Mouse (Mus musculus) erythroblast, embryonic 14.5 days (primary cell): ENCODE data around the gene H2-M10.2. TPM values are rescaled to one million over a fixed set of nuclear protein-coding genes. Genes with fewer than 3 reads are reported as not detected.
"Not testable (repeated sequence)": the region's sequence is repeated elsewhere in the genome, so short reads cannot be mapped to it uniquely, and the experiment has no call there.

Source experiments
- H3K27me3 ChIP-seq: 2 replicates; pipeline ENCODE4 v1.6.1; 2012; ENCODE audit warnings: inconsistent platforms; ENCODE audit not compliant: control insufficient read depth
- H3K36me3 ChIP-seq: 2 replicates; pipeline ENCODE4 v1.6.1; 2012; ENCODE audit warnings: mild to moderate bottlenecking, inconsistent platforms; ENCODE audit not compliant: control insufficient read depth
- H3K4me1 ChIP-seq: 2 replicates; pipeline ENCODE4 v1.6.1; 2012; ENCODE audit warnings: inconsistent platforms; ENCODE audit not compliant: control insufficient read depth
- H3K4me3 ChIP-seq: replicated peaks from 2 replicates; pipeline ENCODE3; 2012; ENCODE audit warnings: moderate library complexity, mild to moderate bottlenecking, inconsistent platforms
- H3K9me3 ChIP-seq: 2 replicates; pipeline ENCODE4 v1.6.1; 2012; ENCODE audit warnings: low read length, inconsistent platforms, mixed read lengths; ENCODE audit not compliant: control insufficient read depth
- GATA1 ChIP-seq: IDR thresholded peaks from 2 replicates; pipeline ENCODE4 v1.6.1; 2012; ENCODE audit warnings: low read length, inconsistent platforms, mixed read lengths
- TAL1 ChIP-seq: IDR thresholded peaks from 3 replicates; pipeline ENCODE4 v1.6.1; 2012; ENCODE audit warnings: low read length, inconsistent platforms, mixed read lengths
- polyA plus RNA-seq: library from polyadenylated mRNA; stranded (reverse); fragments of >175 nt; gene quantifications from 2 replicates; pipeline ENCODE4 v1.2.3, GENCODE M21; 2012

The H2-M10.2 gene
- polyA plus RNA-seq, 1 experiment: not detected

- H3K36me3 ChIP-seq: peaks cover 49% of the 10 kb centered on the region
Observed at GRCm38 (mm10) chr17:36257241-36257947, 28.9 kb downstream of the H2-M10.2 start.

DNA sequence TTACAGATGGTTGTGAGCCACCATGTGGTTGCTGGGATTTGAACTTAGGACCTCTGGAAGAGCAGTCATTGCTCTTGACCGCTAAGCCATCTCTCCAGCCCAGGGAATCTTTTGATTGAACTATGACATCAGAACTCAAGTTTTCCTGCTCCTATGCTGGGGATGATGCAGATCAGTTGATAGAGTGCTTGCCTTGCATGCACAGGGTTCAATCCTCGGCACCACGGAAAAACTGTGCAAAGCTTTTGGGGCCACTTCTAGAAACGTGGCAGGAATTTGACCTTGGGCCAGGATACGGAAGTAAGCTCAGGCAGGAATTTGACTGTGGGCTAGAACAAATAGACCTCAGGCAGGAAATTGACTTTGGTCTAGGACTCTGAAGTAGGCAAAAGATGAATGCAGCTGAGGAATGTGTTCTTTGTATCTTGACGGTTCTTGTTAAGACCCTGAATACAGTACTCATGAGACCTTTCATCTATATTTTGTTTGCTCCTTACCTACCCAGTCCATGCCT is 33.1 kb downstream of the H2-M10.2 start:
- Histone ChIP-seq H3K27me3 (peaks cover 46% of the 10 kb centered on the region), H3K9me3 (no peaks in the 10 kb centered on the region), H3K36me3 (peaks cover 8% of the 10 kb centered on the region), H3K4me3 (no peak overlapping the region), H3K4me1 (peaks cover 18% of the 10 kb centered on the region)
- TF ChIP-seq GATA1: no peak
- TF ChIP-seq TAL1: no peak

More at GRCm38 (mm10) chr17:36257241-36257947, 28.9 kb downstream of the H2-M10.2 start:
- TF ChIP-seq GATA1 (no peak), TAL1 (no peak)
- no peaks in the 10 kb centered on the region for H3K9me3 ChIP-seq
- peaks cover 11% of the 10 kb centered on the region for H3K27me3 ChIP-seq
- H3K4me1 ChIP-seq: peaks cover 18% of the 10 kb centered on the region
- H3K4me3 ChIP-seq: peak overlapping the region; percentile 67

- no peak for TF ChIP-seq TAL1
- no peak for TF ChIP-seq GATA1
- H3K4me3 ChIP-seq: no peak overlapping the region
- H3K9me3 ChIP-seq: no peaks in the 10 kb centered on the region
- peaks cover 10% of the 10 kb centered on the region for H3K4me1 ChIP-seq
- peaks cover 49% of the 10 kb centered on the region for H3K27me3 ChIP-seq
- H3K36me3 ChIP-seq: peaks cover 8% of the 10 kb centered on the region
Observed at GRCm38 (mm10) chr17:36252250-36252876, 33.9 kb downstream of the H2-M10.2 start.

GRCm38 (mm10) chr17:36248886-36249285 is 37.4 kb downstream of the H2-M10.2 start:
- no peaks in the 10 kb centered on the region for H3K4me1 ChIP-seq

DNA sequence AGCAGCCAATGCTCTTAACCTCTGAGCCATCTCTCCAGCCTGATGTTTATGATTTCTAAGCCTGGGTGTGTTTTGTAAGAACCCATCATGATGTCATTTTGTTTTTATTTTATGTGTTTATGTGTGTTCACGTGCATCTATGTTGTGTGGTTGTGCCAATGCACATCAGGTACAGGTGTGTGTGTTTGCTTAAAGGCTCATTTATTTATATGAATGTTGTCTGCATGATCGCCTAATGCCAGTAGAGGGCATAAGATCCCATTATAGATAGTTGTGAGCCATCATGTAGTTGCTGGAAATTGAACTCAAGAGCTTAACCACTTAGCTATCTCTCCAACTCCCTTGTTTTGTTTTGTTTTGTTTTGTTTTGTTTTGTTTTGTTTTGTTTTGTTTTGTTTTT is 40.5 kb downstream of the H2-M10.2 start:
- Histone ChIP-seq H3K36me3 (no peaks in the 10 kb centered on the region), H3K27me3 (peaks cover 26% of the 10 kb centered on the region)
- TF ChIP-seq GATA1 (no peak), TAL1 (no peak)

More at GRCm38 (mm10) chr17:36248886-36249285, 37.4 kb downstream of the H2-M10.2 start:
- Histone ChIP-seq H3K27me3 (peaks cover 49% of the 10 kb centered on the region), H3K4me3 (no peak overlapping the region), H3K9me3 (0 out of 2 replicates have a peak, but pooled peaks cover 2% of the 10 kb centered on the region), H3K36me3 (no peaks in the 10 kb centered on the region)
- TF ChIP-seq GATA1 (no peak), TAL1 (no peak)

GRCm38 (mm10) chr17:36244031-36244430 is 42.3 kb downstream of the H2-M10.2 start:
- H3K27me3 ChIP-seq: peaks cover 14% of the 10 kb centered on the region
- no peaks in the 10 kb centered on the region for H3K36me3 ChIP-seq
- TF ChIP-seq GATA1 (no peak), TAL1 (no peak)
- H3K9me3 ChIP-seq: 0 out of 2 replicates have a peak, but pooled peaks cover 2% of the 10 kb centered on the region
- no peaks in the 10 kb centered on the region for H3K4me1 ChIP-seq
- no peak overlapping the region for H3K4me3 ChIP-seq

More for the DNA sequence above, 40.5 kb downstream of the H2-M10.2 start:
- Histone ChIP-seq H3K4me1 (no peaks in the 10 kb centered on the region), H3K4me3 (no peak overlapping the region), H3K9me3 (0 out of 2 replicates have a peak, but pooled peaks cover 2% of the 10 kb centered on the region)

DNA sequence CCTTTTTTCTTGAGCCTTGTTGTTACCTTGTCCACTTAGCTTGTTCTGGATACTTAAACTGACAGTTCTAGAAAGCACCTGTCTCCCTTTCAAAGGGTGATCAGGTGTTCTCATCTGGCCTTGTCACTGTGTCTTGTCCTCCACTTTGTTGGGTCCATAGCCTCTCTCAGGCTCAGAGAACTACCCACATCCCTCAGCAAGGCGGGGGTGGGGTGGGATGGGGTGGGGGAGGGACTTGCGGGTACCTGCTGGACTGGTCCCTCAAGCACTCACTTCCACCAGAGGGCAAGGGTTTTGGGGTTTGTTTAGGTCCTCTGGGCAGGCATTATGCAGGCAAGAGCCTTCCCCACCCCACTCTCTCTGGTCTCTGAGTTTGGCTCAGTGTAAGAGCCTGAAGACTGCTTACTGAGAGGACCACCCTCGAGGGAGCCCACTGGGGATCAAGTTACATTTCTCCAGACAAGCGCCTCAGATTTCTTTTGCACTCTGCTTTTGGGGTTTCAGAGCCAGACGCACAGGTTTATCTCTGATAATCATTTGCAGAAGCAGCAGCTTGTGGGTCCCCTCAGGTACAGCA is 45.6 kb downstream of the H2-M10.2 start:
- TF ChIP-seq GATA1 (no peak), TAL1 (no peak)
- H3K4me3 ChIP-seq: no peak overlapping the region
- no peaks in the 10 kb centered on the region for H3K36me3 ChIP-seq
- H3K4me1 ChIP-seq: no peaks in the 10 kb centered on the region
- 0 out of 2 replicates have a peak, but pooled peaks cover 2% of the 10 kb centered on the region for H3K9me3 ChIP-seq
- peaks cover 27% of the 10 kb centered on the region for H3K27me3 ChIP-seq

DNA sequence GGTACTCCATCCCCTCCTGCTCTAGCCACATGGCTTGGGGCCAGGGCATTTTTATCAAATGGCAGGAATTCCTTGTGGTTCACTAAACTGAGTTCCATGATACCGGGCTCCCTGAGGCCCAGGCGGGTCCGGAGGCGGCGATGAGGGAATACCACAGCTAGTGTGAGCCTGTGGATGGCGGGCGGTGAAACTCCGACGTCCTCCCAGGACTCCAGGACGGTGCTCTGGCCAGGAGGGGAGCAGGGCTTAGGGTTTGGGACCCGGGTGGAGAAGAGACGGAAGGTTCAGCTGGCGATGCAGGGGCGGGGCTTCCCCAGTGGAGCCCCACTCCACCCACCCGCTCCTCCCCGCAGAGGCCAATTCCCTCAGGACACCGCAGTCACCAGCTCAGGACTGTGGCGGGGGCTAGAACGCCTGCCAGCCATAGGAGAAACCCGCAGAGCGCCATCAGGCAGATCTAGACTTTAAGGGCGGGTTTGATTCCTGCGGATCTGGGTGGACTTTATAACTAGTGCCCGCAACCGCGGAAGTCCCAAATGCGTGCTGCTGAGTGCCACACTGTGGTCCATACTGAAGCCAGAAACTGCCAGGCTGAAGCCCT is 48.9 kb downstream of the H2-M10.2 start:
- H3K27me3 ChIP-seq: peaks cover 27% of the 10 kb centered on the region
- H3K9me3 ChIP-seq: peaks cover 3% of the 10 kb centered on the region; the same call in 1 of the 2 replicates
- H3K4me3 ChIP-seq: no peak overlapping the region
- no peaks in the 10 kb centered on the region for H3K36me3 ChIP-seq
- H3K4me1 ChIP-seq: no peaks in the 10 kb centered on the region
- TF ChIP-seq TAL1: no peak
- TF ChIP-seq GATA1: no peak

GRCm38 (mm10) chr17:36235300-36235699 is 51.0 kb downstream of the H2-M10.2 start:
- peaks cover 33% of the 10 kb centered on the region for H3K27me3 ChIP-seq
- not testable (repeated sequence) for H3K4me3 ChIP-seq, H3K4me1 ChIP-seq, H3K9me3 ChIP-seq, H3K36me3 ChIP-seq

Other genes with a start within 250 kb of the H2-M10.2 start
- 0.12 and 0.14 TPM in 2 replicates for gene H2-T22, start 243.7 kb downstream of the H2-M10.2 start, polyA plus RNA-seq
- gene Gm6034, start 243.5 kb downstream of the H2-M10.2 start, polyA plus RNA-seq: not detected in 2 replicates
- gene Gm11127, start 228.1 kb downstream of the H2-M10.2 start, polyA plus RNA-seq: 0.07 TPM in 1 of 2 replicates, not detected in the other
- gene Gm19684, start 164.8 kb downstream of the H2-M10.2 start, polyA plus RNA-seq: not detected in 2 replicates
- 0.08 TPM in 1 of 2 replicates, not detected in the other for gene Gm7030, start 157.1 kb downstream of the H2-M10.2 start, polyA plus RNA-seq
- not detected in 2 replicates for gene Gm8909, start 118.0 kb downstream of the H2-M10.2 start, polyA plus RNA-seq
- not detected in 2 replicates for gene H2-T3, start 96.2 kb downstream of the H2-M10.2 start, polyA plus RNA-seq
- gene Rpp21, start 28.4 kb downstream of the H2-M10.2 start, polyA plus RNA-seq: 13.4 and 19.7 TPM in 2 replicates
- gene Trim39, start 14.2 kb downstream of the H2-M10.2 start, polyA plus RNA-seq: 0.67 and 0.87 TPM in 2 replicates
- gene H2-M10.1, start 39.7 kb upstream of the H2-M10.2 start, polyA plus RNA-seq: not detected in 2 replicates
- not detected in 2 replicates for gene H2-M10.3, start 81.9 kb upstream of the H2-M10.2 start, polyA plus RNA-seq
- not detected in 2 replicates for gene H2-M10.4, start 175.8 kb upstream of the H2-M10.2 start, polyA plus RNA-seq